Mouse (Mus musculus) frontal cortex, postnatal 25 days (tissue): Measurements from ENCODE around the gene Olfr229.
"Not testable (repeated sequence)": the region's sequence is repeated elsewhere in the genome, so short reads cannot be mapped to it uniquely, and the experiment has no call there.

Experiments
- DNase-seq, 2 experiments: peaks; one replicate each; pipeline ENCODE4 v3.0.0; 2022; ENCODE audit warnings: low spot score in 2 of 2

The Olfr229 gene

DNA sequence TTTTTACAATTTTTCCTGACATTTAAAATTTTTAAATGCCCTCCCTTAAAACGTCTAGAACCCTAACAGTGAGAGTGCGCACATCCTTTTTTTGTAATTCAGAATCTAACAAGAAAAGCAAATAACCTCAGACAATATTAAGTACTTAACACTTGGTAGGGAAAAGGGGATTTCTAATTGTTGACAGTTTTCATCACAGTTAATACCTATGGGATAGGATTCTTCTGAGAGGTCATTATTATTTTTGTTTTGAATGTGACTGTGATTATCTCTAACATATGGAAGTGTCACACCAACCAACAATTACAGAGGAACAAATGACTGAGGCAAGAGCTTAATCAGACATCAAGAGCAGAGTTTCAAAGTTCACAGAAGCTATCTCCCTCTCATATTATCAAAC lies at the start of gene Olfr229:
Olfr229 (plus strand) TSS at position 301 of the 400 bp plus-strand sequence.
- no peak for DNase-seq

DNA sequence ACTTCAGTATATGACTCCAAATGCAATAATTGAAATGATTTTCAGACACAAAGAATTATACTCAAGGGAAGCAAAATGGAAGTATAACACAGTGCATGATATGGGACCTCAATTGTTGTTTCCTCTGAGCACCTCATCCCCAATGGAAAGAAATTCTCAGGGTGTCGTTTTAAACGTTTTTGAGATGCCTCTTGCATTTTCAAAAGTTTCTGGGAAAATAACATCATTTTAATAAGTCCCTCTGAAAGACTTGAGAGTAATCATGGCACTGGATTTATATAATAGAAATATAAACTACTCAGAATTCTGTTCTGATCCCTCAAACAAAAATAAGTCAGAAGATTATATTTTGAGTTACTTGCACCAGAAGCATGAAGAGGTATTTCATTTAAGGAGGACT lies 41.0 kb upstream of the Olfr229 start, which contains the start of gene Olfr972:
Olfr972 (plus strand) TSS at position 301 of the 400 bp plus-strand sequence.
- no peak for DNase-seq

DNA sequence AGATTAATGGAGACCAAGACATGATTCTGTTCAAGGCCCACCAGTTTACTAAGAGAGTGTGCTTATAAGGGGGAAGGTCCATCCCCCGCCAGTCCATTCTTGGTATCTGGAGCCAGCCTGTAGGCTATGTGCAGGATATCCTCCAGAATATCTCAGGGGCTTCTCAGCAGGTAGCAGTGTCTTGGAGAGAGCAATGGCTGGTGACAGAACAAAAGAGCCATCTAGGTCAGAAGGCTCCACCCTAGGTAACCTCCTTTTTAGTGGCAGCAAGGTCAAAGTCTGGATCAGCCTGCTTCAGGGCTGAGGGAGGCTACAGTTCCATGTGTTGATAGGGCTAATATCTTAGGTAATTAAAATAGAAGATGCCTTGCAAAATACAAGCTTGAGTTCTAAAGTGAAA lies 35.1 kb upstream of the Olfr229 start:
- DNase-seq, result not testable (repeated sequence)

DNA sequence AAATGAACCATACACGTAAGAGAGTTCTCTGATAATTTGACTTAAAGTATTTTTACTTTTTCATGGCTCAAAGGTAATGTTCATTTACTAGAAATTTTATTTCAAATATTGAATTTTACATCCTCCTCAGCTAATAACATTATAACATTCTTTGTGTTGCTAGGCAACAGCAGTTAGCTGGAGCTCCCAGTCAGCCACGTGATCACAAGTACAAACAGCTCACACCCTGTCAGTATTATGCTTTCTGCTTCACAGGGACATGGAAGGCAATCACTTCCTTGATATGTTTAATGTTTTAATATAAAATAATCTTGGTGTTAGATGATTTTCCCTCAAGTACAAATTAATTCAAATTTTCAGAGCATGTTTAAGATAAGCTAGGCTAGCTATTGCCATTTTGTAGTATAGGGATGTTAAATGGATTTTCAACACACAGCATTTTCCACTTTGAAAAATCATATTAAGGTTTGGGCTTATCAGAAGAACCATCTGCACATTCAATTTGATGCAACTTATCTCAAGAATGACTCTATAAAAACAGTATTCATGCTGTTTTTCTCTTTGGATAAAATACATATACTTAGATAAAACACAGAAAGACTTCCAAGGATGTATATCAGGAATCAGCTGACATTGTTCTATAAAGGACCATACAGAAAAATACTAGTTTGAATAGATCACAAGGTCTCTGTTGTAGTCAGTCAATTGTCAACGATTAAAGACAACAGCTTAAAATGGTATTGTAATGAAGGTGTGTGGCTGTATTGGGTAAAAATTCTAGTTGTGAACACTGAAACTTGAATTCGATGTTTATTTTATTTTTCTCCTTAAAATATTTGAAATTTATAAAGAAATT lies 29.4 kb upstream of the Olfr229 start:
- not testable (repeated sequence) for DNase-seq

DNA sequence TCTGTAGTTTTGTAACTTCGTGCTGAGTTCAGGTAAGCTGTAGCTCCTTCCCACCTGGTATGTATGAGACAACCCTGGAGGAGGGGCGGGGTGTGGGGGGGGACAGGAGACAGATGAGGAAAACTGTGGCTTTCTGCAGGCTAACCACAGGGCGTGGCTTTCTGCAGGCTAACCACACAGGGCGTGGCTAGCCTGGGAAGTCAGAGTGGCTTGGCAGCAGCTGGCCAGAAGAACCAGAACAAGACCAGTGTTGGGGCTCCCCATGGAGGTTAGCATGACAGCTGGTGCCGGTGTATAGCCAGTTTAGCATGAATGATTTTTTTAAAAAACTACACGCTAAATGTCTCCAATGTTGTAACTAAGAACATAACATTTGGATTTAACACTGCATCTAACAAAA lies 2.0 kb upstream of the Olfr229 start:
- no peak for DNase-seq

DNA sequence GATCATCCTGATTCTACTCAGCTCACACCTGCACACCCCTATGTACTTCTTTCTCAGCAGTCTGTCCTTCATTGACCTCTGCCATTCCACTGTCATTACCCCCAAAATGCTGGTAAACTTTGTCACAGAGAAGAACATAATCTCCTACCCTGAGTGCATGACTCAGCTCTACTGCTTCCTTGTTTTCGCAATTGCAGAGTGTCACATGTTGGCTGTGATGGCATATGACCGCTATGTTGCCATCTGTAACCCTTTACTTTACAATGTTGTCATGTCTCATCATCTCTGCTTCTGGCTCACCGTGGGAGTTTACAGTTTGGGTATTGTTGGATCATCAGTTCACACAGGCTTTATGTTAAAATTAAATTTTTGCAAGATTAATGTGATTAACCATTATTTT lies 2.8 kb downstream of the Olfr229 start:
- DNase-seq, result no peak

DNA sequence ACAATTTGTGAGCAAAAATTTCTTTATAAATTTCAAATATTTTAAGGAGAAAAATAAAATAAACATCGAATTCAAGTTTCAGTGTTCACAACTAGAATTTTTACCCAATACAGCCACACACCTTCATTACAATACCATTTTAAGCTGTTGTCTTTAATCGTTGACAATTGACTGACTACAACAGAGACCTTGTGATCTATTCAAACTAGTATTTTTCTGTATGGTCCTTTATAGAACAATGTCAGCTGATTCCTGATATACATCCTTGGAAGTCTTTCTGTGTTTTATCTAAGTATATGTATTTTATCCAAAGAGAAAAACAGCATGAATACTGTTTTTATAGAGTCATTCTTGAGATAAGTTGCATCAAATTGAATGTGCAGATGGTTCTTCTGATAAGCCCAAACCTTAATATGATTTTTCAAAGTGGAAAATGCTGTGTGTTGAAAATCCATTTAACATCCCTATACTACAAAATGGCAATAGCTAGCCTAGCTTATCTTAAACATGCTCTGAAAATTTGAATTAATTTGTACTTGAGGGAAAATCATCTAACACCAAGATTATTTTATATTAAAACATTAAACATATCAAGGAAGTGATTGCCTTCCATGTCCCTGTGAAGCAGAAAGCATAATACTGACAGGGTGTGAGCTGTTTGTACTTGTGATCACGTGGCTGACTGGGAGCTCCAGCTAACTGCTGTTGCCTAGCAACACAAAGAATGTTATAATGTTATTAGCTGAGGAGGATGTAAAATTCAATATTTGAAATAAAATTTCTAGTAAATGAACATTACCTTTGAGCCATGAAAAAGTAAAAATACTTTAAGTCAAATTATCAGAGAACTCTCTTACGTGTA lies 21.1 kb downstream of the Olfr229 start:
- DNase-seq, result not testable (repeated sequence)

DNA sequence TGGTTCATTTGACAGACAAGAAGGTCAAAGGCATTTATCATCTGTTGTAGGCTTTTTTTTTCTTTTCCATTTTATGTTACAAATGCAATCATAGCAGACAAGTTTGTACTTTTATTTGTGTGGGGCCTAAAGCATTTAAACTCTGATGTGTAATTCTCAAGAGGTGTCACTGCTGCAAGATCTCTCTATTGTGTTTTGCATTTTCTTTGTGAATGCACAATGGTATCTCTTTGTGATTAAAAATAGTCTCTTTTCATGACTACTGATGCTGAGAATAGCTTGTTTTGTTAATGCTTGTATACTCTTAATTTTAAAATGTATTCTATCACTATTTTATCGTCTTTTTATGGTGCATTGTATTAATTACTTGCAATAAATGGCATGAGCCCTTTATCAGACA lies 21.7 kb downstream of the Olfr229 start:
- not testable (repeated sequence) for DNase-seq

DNA sequence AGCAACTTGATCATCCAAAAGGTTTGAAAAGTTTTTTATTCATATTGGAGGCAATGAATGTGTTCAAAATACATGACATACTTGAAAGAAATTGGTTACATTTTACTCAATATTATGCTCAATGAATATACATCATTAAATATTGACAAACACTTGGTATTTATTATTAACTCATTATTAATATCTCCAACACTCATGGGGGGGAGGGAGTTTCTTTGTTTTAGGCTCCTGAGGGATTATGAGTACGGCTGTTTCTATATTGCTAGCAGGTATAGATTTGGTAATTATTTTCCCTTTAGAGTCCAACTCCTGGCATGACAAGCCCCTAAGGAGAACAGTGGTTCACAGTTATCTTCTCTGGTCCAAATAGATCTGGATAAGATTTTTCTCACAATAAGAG lies 30.1 kb downstream of the Olfr229 start, which contains the start of gene Olfr974:
Olfr974 (plus strand) TSS at position 301 of the 400 bp plus-strand sequence.
- DNase-seq, result no peak

DNA sequence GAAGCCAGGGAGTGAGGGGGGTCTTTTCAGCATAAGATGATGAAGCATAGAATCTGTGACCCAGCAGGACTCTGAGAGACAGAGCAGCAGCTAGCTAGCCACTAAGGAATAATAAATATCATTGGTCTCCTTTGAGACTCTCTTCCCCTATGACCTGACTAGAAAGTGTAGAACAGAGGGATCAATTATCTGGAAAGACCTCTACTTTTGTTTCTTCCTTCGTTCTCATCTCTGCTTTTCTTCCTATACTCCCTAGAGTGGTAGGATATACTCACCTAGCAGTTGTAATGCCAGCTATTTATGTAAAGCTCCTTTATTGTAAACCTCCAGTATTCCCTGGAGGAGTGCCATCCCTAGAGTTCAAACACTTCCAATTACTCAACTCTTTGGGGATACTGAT lies 44.8 kb downstream of the Olfr229 start, which contains the start of gene Olfr975:
Olfr975 (minus strand) TSS at position 101 of the 400 bp plus-strand sequence.
- DNase-seq, result no peak

DNA sequence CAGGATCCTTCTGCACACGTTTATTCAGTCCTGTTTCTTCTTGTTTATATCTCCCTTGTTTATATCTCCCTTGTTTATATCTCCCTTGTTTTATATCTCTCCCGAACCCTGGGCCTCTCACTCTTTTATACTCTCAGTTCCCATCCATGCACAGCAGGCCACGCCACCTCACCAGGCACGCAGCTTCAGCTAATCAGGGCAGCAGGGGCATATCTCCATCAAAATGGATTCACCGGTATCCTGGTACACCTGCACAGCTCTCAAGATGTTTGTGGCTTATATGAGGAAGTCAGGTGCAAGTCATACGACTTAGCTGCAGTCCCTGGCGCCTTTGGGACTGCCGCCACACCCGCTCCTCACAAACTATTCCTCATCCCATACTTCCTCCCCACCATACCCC lies 53.9 kb downstream of the Olfr229 start, which contains the start of gene Olfr976:
Olfr976 (minus strand) TSS at position 101 of the 400 bp plus-strand sequence.
- not testable (repeated sequence) for DNase-seq
